Mouse (Mus musculus): Measurements from ENCODE around the gene Eps8l2.

DNA sequence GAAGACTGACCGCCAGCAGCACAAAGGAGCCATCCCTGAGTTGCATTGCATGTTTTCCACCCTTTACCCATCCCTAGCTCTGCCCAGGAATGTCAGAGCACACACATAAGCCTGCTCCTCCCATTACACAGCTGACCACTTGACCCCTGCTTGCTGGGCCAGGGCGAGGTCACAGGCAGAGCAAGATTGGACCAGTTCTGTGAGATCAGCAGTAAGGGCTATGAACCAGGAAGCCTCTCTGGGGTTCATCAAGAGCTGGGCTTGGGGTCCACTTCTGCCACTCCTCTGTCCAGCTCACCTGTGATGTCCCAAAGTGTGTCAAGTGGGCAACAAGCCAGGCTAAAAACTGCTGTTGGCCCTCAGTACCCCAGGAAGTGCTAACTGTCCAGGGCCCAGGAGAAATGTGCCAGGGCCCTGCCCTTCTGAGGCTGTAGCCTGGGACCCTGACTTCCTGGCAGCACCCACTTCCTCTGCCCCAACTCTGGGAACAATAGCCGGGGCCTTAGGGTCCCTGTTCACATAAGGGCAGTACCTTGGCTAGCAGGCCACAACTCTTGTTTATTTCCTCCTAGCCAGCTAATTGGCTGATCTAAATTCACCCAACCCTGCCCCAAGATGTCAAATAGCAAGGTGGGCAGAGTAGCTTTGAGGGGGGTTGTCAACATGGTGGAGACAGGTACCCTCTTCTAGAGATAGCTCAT lies 814 bp upstream of the Eps8l2 start:
- TF ChIP-seq CTCF (IDR thresholded peaks at IDR 0.05; ENCODE audit: low read depth) (no peak), EP300 (IDR thresholded peaks at IDR 0.05; ENCODE audit: low read depth) (no peak)
